Mouse (Mus musculus) spleen, postnatal 4 days (tissue): ENCODE data around the gene Mob1b.
"Not testable (repeated sequence)": the region's sequence is repeated elsewhere in the genome, so short reads cannot be mapped to it uniquely, and the experiment has no call there.

Source experiments
- DNase-seq, 2 experiments: peaks; one replicate each; pipeline ENCODE4 v3.0.0; 2022; ENCODE audit warnings: low spot score in 2 of 2

Gene Mob1b

DNA sequence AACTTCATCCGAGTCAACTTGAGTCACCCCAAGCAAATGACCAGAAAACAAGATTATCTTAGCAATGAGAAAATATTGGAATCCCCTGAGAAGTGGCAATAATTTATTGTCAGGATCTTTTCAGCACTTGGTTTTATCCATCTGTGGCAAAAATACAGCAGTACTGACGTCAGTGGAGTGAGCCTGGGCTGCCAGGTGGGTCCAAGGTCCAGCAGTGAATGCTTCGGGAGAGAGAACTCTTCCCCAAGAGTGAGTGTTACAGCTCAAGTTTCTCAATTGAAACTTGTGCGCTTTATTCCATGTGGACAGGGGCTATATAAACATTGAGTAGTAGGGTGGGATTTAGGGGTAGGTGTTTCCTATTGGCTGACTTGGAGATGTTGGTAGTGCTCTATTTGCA lies 18.6 kb upstream of the Mob1b start:
- no peak for DNase-seq

DNA sequence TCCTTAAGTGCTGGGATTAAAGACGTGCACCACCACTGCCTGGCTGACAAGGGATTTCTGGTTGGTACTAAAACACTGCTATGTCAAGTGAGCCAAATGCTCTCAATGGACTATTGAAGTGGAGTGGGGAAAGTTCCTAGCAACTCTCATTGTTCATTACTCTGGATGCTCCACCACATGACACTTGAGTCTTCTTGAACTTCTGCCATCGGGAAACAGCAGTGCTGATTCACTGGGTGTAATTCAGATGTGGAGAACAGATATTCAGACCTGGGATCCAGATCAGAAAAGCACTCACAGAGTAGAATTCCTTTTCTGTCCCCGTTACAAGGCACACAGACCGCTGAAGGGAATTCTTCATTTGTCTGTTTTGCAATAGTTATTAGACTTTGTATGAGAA lies 17.1 kb upstream of the Mob1b start:
- no peak for DNase-seq

DNA sequence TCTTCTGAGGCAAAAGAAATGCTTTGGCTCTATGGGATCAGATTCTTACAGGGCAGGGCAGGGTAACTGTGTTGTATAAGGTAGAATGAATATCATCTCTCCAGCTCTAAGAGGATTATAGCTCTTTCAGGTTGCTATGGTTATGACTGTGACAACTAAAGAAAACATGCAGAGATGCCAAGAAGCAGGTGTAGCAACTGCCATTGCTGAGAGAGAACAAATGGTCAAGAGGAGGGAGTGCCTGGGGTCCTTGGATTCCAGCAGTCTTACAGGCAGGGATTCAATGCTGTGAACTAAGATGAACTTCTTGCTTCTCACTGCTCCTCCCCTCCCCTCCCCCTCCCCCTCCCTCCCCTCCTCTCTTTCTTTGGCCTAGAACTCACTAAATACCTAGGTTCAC lies 9.5 kb upstream of the Mob1b start:
- no peak for DNase-seq

DNA sequence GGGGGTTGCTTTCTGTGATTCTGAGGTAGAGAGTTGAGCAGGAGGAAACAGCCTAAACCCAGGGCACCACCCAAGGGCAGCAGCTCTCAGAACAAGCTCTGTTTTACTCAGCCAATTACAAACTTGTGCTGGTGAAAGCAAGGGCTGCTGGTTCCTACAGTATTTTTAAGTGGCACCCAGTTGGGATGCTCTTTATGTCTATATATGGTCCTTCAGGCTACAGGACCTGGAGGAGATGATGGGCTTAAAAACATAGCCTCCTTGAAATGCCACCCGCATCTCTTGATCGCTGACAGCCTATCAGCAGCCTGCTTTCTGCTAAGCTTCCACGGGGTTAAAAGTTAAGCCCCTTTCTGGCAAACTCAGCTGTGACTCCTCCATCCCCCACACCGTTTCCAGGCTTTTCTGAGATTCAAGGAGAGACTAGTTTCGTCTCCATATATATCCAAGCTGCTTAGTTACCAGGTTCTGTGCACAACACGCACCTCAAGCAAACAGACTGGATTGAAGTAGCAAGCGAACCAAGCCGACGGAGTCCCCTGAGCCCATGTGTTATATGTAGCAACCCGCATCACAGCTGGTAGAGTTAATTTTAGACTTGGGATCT lies 8.9 kb upstream of the Mob1b start:
- DNase-seq = no peak

DNA sequence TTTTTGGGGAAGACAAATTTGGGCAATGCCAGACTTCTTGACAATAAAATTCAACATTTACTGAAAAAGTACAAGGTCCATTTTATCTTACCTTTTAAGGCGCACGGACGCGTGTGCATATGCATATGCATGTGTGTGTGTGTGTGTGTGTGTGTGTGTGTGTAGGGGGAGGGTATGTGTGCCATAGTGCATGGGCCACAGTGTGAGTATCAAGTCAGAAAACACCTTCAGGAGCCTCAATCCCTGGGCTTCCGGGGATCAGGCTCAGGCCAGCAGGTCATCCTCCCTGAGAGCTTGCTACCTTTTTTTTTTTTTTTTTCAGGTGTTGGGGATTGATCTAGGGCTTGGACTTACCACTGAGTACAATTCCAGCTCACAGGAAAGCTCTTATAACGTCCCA lies 8.3 kb upstream of the Mob1b start:
- DNase-seq = no peak

DNA sequence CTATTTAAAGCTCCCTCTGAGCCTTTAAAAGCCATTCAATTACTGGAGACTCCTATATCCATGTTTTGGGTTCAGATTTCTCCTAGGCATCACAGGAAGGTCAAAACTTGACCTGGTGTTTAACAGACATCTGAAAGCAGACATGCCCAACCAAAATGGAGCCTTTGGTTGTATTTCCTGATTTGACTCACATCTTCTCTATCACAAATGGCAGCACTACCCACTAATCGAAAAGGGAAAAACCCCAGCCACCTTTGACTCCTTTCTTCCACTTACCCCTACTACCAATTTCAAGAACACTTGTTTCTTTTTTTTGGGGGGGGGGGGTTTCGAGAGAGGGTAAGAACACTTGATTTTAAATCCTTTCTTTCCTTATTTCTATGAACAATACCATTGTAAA lies 3.7 kb upstream of the Mob1b start:
- DNase-seq = no peak

DNA sequence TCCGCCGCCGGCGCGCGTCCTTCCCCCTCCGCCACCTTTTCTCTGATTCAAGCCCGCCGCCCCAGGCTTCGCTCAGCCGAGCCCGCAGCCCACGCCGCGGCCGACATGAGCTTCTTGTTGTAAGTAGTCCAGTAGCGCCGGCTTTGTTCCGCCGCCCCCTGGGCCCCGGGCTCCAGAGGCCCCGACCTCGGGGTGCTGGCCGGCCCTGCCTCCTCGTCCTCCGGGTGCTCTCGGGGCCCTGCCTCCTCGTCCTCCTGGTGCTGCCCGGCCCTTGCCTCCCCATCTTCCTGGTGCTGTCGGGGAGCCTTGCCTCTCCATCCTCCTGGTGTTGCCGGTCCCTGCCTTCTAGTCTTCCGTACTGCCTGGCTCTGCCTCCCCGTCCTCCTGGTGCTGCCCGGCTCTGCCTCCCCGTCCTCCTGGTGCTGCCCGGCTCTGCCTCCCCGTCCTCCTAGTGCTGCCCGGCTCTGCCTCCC lies 384 bp downstream of the Mob1b start:
- DNase-seq = no peak

DNA sequence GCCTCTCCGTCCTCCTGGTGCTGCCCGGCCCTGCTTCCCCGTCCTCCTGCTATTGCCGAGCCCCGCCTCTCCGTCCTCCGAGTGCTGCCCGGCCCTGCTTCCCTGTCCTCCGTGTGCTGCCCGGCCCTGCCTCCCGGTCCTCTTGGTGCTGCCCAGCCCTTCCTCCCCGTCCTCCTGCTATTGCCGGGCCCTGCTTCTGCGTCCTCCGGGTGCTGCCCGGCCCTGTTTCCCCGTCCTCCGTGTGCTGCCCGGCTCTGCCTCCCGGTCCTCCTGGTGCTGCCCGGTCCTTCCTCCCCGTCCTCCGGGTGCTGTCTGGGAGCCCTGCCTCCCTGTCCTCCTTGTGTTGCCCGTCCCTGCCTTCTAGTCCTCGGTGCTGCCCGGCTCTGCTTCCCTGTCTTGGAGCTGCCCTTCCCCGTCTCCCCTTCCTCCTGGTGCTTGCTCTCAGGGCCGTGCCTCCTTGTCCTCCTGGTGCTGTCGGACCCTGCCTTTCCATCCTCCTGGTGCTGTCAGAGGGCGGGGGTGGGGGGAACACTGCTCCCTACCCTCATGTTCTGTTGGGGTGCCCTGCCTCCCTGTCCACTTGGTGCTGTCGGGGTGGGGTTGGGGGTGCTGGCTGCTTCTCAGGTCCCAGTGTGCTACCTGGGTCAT lies 1.0 kb downstream of the Mob1b start:
- peak; percentile 48 to 76 for DNase-seq

DNA sequence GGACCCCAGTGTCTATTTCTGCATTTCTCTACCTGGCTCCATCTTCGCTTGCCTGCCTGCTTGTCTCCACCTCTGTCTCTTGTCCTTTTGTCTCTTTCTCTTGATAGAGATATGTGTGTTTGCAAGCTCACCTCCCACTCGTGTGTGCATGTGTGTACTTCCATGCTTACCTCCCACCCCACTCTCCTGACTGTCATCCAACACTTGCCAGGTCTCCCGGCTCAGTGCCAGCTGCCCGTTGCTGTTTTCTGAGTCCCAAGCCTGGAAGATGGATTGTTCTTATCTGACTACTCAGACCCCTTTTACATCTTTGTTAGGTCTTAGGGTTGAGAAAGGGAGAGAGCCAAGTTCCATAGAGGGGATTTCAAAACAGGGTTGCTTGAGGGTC lies 1.6 kb downstream of the Mob1b start:
- peak in 1 of 2 experiments; percentile 62 for DNase-seq

DNA sequence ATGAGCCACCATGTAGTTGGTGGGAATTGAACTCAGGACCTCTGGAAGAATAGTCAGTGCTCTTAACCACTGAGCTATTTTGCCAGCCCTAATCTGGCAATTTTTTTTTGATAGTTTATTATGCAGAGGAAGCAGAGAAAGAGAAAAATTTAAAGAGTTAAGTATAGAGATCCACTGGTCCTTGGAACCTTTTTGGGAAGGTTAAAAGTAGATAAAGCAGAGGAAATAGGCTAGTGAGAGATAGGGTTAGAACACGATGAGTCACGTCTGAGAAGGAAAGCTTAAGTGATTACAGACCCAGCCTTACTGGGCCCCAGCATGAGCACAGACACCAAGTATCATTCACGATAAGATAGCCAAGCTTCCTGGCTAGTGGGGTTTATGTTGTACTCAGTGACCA lies 3.4 kb downstream of the Mob1b start:
- DNase-seq = no peak

DNA sequence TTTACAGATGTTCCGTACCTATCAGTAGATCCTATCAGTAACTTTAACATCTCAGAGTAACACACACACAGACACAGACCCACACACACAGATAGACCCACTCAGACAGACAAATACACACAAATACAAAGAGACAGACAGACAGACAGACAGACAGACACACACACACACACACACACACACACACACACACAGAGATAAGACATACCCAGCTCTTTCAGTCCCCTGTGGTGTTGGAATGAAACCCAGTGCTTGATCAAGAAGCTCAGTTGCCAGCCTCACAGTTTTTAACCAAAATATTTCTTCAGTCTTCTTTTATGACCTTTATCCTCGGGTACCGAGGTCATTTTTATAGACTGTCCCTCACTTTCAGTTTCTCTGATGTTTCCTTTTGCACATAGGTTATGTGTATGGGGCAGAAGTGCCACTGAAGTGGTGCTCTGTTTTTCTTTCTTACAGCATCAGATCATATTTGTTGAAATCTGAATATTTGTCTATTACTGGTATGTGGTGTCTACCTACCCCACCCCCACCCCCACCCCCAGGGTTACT lies 7.0 kb downstream of the Mob1b start:
- DNase-seq = no peak

DNA sequence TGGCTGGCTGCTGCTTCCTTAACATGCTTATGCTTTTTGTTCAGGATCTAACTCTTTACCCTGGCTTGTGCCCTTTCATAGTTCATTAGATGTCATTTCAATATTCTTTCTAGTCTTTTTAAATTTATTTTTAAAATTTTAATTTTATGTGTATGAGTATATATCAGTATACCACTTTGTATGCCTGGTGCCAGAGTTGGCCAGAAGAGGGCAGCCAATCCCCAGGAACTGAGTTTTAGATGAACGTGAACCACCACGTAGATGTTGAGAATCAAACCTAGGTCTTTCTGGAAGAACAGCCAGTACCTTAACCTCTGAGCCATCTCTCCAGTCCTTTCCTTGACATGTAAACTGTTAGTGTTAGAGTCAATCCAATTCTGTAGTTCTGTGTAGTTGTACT lies 14.1 kb downstream of the Mob1b start:
- peak; percentile 50 to 79 for DNase-seq

DNA sequence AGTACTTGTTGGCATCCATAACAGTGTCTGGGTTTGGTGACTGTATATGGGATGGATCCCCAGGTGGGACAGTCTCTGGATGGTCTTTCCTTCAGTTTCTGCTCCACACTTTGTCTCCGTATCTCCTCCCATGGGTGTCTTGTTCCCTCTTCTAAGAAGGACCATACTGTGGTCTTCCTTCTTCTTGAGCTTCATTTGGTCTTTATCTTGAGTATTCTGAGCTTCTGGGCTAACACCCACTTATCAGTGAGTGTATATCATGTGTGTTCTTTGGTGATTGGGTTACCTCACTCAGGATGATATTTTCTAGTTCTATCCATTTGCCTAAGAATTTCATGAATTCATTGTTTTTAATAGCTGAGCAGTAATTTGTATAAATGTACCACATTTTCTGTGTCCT lies 20.4 kb downstream of the Mob1b start:
- not testable (repeated sequence) for DNase-seq

DNA sequence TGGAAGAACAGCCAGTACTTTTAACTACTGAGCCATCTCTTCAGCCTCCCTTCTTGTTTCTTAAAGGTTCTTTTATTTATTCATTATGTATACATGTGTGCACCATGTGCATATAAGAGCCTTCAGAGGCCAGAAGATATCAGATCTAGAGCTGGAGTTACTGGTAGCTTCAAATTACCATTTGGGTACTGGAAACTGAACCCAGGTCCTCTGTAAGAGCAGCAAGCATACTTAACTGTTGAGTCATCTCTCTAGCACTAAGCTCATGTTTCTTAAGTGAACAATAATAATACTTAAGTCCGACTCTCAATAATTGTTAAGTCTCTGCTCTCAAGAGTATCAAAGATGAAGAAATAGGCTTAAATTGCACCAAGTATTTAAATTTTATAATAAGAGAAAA lies 27.1 kb downstream of the Mob1b start:
- DNase-seq = no peak

DNA sequence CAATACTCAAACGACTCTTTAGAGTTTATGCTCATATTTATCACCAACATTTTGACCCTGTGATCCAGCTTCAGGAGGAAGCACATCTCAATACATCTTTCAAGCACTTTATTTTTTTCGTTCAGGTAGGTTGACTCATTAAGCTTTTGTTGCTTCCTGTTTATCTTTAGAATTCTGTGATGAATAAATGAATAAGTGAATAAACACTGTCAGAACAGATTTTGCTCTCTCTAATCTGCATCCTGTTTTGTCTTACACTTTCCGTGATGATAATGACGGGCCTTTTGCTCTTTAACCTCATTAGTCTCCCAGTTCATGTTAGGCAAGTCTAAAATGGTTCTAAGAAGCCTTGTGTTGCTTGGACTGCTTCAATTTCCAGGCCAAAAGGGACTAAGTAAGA lies 32.5 kb downstream of the Mob1b start:
- no peak for DNase-seq

DNA sequence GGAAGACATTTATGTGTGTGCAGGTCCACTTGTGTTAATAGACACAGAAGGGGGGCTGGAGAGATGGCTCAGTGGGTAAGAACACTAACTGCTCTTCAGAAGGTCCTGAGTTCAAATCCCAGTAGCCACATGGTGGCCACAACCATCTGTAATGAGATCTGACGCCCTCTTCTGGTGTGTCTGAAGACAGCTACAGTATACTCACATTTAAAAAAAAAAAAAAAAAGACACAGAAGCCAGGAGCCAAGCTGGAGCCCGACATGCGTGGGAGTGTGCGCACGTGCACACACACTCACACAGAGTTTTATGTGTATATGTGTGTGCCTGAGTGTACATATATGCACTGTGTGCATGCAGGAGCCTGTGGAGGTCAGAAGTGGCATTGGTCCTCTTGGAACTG lies 42.0 kb downstream of the Mob1b start:
- no peak for DNase-seq

DNA sequence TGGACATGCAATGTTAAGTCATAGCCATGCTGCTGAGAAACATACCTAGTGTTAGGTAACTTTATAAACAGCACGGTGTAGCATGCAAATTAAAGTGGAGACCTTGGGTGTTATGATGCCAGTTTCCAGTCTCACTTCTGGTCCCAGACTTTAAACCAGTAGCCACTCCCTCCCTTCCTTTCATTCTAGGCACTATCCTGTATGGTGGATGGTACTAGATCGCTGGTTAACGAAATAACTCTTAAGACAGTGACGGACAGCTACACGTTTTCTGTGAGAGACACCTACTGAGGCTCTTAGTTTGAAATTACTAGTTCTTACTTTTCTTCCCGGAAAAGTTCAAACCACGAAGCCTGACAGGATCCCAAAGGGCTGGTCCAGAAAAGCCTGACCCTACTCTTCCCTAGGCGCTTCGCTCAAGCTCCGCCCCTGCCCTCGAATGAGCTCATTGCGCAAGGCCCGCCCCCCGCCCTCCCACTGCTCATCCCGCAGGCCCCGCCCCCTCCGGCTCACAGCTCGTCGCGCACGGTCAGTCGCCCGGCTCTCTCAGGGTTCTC lies 43.9 kb downstream of the Mob1b start:
- DNase-seq = no peak

DNA sequence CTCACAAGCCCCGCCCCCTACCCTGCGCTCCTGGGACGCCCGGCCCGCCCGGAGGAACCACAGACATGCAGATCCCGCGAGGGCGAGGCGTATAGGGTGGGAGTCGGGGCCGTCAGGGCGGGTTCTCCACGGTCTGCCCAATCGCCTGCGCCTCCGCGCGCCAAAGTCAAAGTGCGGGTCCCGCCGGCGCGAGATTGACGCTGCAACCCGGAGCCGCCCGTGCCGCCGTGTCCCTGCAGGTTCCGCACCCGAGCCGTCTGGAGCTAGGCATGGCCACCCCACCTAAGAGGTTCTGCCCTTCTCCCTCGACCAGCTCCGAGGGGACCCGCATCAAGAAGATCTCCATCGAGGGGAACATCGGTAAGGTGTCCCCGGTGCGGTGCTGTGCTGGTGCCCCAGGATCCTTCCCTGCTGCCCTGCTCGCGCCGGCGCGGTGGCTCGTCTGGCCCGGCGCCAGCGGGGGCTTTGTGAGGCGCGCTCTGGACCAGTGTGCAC lies 44.4 kb downstream of the Mob1b start, which contains the start of gene Dck:
Gene Dck (plus strand): TSS at position 10 of the 495 bp plus-strand sequence.
- DNase-seq = peak; percentile 100

DNA sequence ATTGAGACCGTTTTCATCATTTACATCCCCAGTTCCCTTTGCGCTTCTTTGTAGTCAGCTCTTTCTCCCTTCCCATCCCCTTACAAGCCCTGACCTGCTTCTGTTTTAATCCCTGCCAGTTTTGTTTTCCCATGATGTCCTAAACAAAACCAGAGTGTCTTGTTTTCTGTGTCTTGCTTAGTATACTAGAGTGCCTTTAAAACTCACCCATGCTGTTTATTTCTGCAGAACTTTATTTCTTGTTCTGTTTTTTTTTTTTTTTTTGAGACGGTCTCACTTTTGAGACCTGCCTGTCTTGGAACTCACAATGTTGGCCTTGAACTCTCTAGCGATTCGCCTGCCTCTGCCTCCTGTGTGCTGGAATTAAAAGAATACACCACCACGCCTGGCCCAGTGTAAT lies 44.9 kb downstream of the Mob1b start:
- no peak for DNase-seq

DNA sequence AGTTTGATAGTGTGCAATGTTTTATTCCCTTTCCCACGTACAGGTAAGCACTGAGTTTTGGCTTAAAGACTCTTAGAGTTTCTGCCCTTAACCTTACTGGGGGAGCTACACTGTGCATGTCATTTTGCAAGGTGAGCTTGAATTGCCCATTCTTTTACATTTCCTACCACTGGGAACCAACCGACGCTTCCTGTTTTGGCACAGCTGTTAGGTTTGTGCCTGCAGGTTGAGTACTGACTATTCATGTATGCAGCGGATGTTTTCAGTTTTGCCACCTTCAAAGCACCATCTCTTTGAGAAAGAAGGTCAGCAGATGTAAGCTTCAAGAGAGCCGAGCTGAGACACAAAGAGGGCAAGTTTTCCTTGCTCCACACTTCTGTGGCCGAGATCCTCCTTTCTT lies 45.5 kb downstream of the Mob1b start:
- DNase-seq = peak in 1 of 2 experiments; percentile 23

DNA sequence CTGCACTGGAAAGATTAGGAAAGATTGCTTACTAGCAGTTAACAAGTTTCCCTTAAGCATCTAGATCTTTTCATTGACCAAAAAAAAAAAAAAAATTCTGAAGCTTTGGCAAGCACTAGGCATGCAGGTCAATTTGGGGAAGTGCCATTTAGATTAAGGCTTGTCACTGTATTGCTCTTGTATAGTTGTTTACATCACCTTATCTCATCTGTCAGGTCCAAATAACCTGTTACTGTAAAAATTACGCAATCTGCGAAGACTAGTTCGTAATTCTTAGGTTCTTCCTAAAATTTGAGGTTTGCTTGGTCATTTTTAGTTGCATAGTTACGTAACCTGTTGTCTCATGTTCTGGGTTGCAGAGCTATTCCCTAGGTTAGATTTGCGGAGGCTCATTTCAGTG lies 46.2 kb downstream of the Mob1b start:
- no peak for DNase-seq

DNA sequence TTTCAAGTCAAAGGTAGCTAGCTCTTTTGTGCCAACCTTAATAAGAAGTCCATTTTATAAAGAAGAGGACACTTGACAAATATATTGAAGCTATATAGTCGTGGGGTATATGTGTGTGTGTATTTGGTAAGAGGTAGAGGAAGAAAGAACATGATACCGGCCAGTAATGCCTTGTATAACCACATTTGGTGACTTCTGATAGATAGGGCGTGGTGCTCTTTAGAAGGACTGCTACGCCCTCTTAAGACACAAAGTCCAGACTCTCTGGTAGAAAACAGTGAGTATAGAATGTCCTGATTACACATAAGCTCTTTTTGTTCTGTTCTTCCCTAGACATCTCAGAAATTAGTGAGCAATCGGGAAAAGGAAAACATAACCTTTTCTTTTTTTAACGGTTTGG lies 47.5 kb downstream of the Mob1b start:
- no peak for DNase-seq
